Mouse (Mus musculus) G1E (cell line): ENCODE results near the gene Spag6. TPM values are rescaled to one million over a fixed set of nuclear protein-coding genes. Genes with fewer than 3 reads are reported as not detected.

Experiments used
- ATAC-seq: 2 replicates; pipeline ENCODE4 v1.8.0; 2016; ENCODE audit warnings: mild to moderate bottlenecking; ENCODE audit not compliant: insufficient number of reproducible peaks, poor library complexity, low FRiP score, severe bottlenecking; ENCODE audit errors: extremely low read depth
- DNase-seq: peaks from one replicate; pipeline ENCODE4 v3.0.0; 2012; ENCODE audit warnings: low spot score
- H3K27me3 ChIP-seq: 2 replicates; pipeline ENCODE4 v1.6.1; 2012; ENCODE audit warnings: mild to moderate bottlenecking, low read length, inconsistent platforms; ENCODE audit not compliant: insufficient read depth
- H3K36me3 ChIP-seq: replicated peaks from 2 replicates; pipeline ENCODE3; 2012; ENCODE audit warnings: mild to moderate bottlenecking, inconsistent platforms
- H3K4me1 ChIP-seq: 2 replicates; pipeline ENCODE4 v1.6.1; 2012; ENCODE audit warnings: low read depth, low read length, inconsistent platforms, mixed read lengths; ENCODE audit not compliant: insufficient read depth
- H3K4me3 ChIP-seq: 2 replicates; pipeline ENCODE4 v1.5.1; 2012; ENCODE audit warnings: low read depth, mild to moderate bottlenecking, inconsistent platforms, low read length, moderate library complexity, mixed read lengths
- H3K9me3 ChIP-seq: replicated peaks from 2 replicates; pipeline ENCODE4 v1.6.1; 2012; ENCODE audit warnings: inconsistent platforms
- CTCF ChIP-seq: IDR thresholded peaks from 2 replicates; pipeline ENCODE4 v1.5.1; 2012; ENCODE audit warnings: low read depth, low read length, inconsistent platforms, mixed read lengths
- GATA1 ChIP-seq: IDR thresholded peaks from 2 replicates; pipeline ENCODE4 v1.6.1; 2012; ENCODE audit warnings: borderline replicate concordance, low read length, inconsistent platforms, mixed read lengths
- GATA2 ChIP-seq: IDR thresholded peaks from 2 replicates; pipeline ENCODE4 v1.6.1; 2012; ENCODE audit warnings: low read depth, low read length, inconsistent platforms, borderline replicate concordance
- POLR2AphosphoS5 ChIP-seq: IDR thresholded peaks from 2 replicates; pipeline ENCODE4 v1.6.1; 2012; ENCODE audit warnings: low read depth, low read length, inconsistent platforms; ENCODE audit not compliant: insufficient replicate concordance
- TAL1 ChIP-seq: conservative IDR thresholded peaks from 2 replicates; pipeline ENCODE4 v1.6.1; 2012; ENCODE audit warnings: low read depth, low read length, inconsistent platforms, mixed read lengths
- polyA plus RNA-seq: library from polyadenylated mRNA; stranded (reverse); fragments of >175 nt; gene quantifications from 2 replicates; pipeline ENCODE4 v1.2.3, GENCODE M21; 2012
- total RNA-seq, 2 experiments: library from RNA; stranded (forward) in 1 of 2; stranded (reverse) in 1 of 2; fragments of 200-1000 nt in 1 of 2; fragments of >200 nt in 1 of 2; fragmentation: Nextera tagmentation in 1 of 2; gene quantifications; 2 replicates each; pipeline ENCODE4 v1.2.3; 2014 to 2017

Spag6 gene
- total and polyA plus RNA-seq, 3 experiments, result 0.08 to 0.22 TPM; not detected in 1

GRCm38 (mm10) chr2:18797776-18798175 lies 103.9 kb downstream of the Spag6 start:
- no peak for TF ChIP-seq GATA2
- no peak for TF ChIP-seq POLR2AphosphoS5
- TF ChIP-seq CTCF, result no peak
- no peak for TF ChIP-seq GATA1
- no peak for TF ChIP-seq TAL1

DNA sequence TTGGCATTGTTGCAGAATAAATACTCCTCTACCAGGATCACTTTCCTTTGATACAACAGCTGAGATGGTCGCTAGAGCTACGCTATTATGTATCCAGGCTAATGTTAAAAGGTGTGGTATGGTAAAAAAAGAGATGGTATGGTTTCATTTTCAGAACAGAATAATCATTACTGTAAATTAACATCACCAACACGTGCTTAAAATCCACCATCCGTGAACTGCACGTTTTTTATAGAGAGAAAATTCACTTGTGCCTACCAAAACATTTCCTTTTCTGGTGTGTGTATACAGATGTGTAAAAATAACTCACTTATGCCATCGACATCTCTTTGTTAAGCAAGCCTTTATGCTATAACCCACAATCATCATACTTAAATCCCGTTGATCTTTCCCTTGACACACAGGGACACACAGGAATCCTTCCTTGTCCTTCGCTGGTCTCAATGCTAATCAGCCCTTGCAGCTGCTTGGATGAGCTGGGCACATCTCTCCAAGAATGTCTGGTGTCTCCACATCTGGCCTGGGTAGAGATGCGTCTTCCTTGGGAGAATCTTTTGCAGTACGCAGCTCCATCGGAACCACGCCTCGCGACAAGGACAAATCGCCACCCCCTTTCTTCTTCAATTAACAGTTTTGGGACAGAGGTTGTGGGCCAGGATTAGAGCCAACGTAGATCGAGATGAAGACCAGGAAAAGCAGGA lies 105.6 kb downstream of the Spag6 start:
- TF ChIP-seq POLR2AphosphoS5 (no peak), TAL1 (no peak), GATA1 (no peak), GATA2 (no peak), CTCF (no peak)
- Histone ChIP-seq H3K4me1 (no peaks in the 10 kb centered on the region), H3K4me3 (no peak overlapping the region), H3K9me3 (no peaks in the 10 kb centered on the region), H3K27me3 (peaks cover 21% of the 10 kb centered on the region), H3K36me3 (no peaks in the 10 kb centered on the region)
- no peak for ATAC-seq
- no peak for DNase-seq

More at GRCm38 (mm10) chr2:18797776-18798175, 103.9 kb downstream of the Spag6 start:
- H3K36me3 ChIP-seq, result no peaks in the 10 kb centered on the region
- DNase-seq, result no peak
- no peaks in the 10 kb centered on the region for H3K4me1 ChIP-seq
- H3K27me3 ChIP-seq, result peaks cover 21% of the 10 kb centered on the region
- no peaks in the 10 kb centered on the region for H3K9me3 ChIP-seq
- ATAC-seq, result no peak
- no peak overlapping the region for H3K4me3 ChIP-seq

Other genes with a start within 250 kb of the Spag6 start
- 247 and 256 TPM in 2 replicates for gene Commd3, start 21.6 kb upstream of the Spag6 start, total RNA-seq (2014; fragmentation: Nextera tagmentation)
- 346 and 370 TPM in 2 replicates for gene Commd3, start 21.6 kb upstream of the Spag6 start, total RNA-seq (2017)
- gene Commd3, start 21.6 kb upstream of the Spag6 start, polyA plus RNA-seq, result 262 and 271 TPM in 2 replicates
- gene Bmi1, start 17.0 kb upstream of the Spag6 start, total RNA-seq (2014; fragmentation: Nextera tagmentation), result 155 and 179 TPM in 2 replicates
- 147 and 165 TPM in 2 replicates for gene Bmi1, start 17.0 kb upstream of the Spag6 start, total RNA-seq (2017)
- 43.1 and 45.4 TPM in 2 replicates for gene Bmi1, start 17.0 kb upstream of the Spag6 start, polyA plus RNA-seq